Mouse (Mus musculus): ENCODE measurements at regions not wholly inside any gene's neighbourhood (a gene's known extent, or its start where the extent isn't known, plus 50 kb on each side); places are given as distances from the start of the nearest gene placed in this dataset.

DNA sequence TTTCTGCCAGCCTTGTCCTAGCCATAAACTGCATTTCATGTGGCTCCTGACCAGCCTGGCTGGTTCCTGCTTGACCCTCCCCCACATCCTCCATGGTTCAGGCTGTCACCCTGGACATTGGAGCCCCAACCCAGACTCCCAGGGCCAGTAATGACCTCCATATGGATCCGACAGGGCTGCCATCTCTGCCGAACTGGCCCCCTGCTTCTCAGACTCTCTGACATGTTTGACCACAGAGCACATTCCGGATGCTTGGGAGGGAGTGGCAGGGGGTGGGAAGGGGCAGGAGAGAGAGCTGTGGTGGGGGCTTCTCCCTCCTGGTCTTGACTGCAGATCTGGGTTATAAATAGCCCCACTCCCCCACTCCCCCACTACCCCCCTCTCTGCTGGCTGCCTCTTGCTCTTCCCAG, 59.0 kb upstream of the Actrt2 start:
- Histone ChIP-seq H3K27ac (ENCODE audit: insufficient read depth, low read depth, low read length) (no peak overlapping the region), H3K4me1 (ENCODE audit: control insufficient read depth, insufficient read depth, low read length) (no peaks in the 10 kb centered on the region)
- TF ChIP-seq CTCF (IDR thresholded peaks at IDR 0.05; ENCODE audit: low read depth, low read length) (no peak), POLR2A (IDR thresholded peaks at IDR 0.05; ENCODE audit: borderline replicate concordance, low read depth, low read length) (no peak)

DNA sequence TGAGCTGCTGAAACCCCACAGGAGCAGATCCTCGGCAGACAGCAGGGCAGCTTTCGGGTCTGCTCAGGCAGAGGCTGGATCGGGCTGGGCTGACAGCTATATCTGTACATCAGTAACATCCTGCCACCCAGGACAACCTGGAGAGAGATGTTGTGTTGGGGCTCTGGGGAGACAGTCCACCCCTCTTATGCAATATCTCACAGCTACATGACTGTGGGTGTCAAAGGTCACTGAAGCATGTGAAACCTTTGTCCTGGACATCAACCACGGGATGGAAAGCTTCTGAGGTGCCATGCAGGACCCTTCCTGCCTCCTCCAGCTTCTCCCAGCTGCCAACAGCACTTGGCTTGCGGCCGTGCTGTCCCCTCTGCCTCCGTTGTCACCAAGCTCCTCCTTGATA, 60.3 kb upstream of the Actrt2 start:
- Histone ChIP-seq H3K4me1 (ENCODE audit: control insufficient read depth, insufficient read depth, low read length) (no peaks in the 10 kb centered on the region), H3K4me3 (ENCODE audit: insufficient read depth, low read length) (no peak overlapping the region), H3K27ac (ENCODE audit: insufficient read depth, low read depth, low read length) (no peak overlapping the region)
- TF ChIP-seq POLR2A (IDR thresholded peaks at IDR 0.05; ENCODE audit: borderline replicate concordance, low read depth, low read length) (no peak), CTCF (IDR thresholded peaks at IDR 0.05; ENCODE audit: low read depth, low read length) (no peak)

More for the DNA sequence above, 59.0 kb upstream of the Actrt2 start:
- H3K4me3 ChIP-seq (ENCODE audit: insufficient read depth, low read length) = no peak overlapping the region

DNA sequence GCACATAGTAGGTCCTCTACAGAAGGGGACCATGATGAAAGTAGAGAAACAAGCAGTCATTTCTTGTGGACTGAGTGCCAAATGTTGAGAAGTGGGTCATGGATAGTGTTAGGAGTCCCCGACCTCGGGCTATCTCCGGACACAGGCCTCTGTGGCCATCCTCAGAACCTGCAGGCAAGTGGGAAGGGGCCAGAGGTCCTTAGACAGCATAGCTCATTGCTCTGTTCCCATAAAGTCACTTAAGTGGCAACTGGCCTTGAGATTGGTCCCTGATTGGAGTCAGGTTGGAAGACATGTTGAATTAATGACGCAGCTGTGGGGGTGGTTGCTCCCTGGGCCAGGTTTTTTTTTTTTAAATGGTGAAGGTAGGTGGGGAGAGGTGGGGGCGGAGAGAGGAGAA, 63.0 kb upstream of the Actrt2 start:
- Histone ChIP-seq H3K4me1 (ENCODE audit: control insufficient read depth, insufficient read depth, low read length) (no peaks in the 10 kb centered on the region), H3K27ac (ENCODE audit: insufficient read depth, low read depth, low read length) (no peak overlapping the region)
- TF ChIP-seq CTCF (IDR thresholded peaks at IDR 0.05; ENCODE audit: low read depth, low read length) = no peak
- no peak for TF ChIP-seq POLR2A (IDR thresholded peaks at IDR 0.05; ENCODE audit: borderline replicate concordance, low read depth, low read length)

DNA sequence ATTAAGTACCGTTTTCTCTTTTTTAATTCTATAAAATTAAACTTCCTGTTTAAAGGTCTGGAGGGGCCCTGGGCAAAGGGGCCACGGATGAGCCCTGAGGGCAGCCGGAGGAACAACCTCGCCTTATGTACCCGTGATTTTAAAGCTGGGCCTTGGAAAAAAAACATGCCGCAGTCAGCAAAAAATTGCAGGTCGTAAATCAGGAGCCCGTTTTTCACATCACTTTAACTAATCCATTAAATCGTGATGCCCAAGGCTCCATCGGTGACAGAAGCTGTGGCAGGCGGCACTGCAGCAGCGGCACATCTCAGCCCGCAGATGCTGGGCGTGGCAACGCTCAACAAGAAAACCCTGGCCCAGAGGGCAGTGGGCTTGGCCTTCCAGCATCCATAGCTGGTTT, 63.7 kb upstream of the Actrt2 start:
- TF ChIP-seq CTCF (IDR thresholded peaks at IDR 0.05; ENCODE audit: low read depth, low read length) = no peak
- TF ChIP-seq POLR2A (IDR thresholded peaks at IDR 0.05; ENCODE audit: borderline replicate concordance, low read depth, low read length) = no peak
- H3K4me1 ChIP-seq (ENCODE audit: control insufficient read depth, insufficient read depth, low read length) = no peaks in the 10 kb centered on the region
- no peak overlapping the region for H3K4me3 ChIP-seq (ENCODE audit: insufficient read depth, low read length)
- H3K27ac ChIP-seq (ENCODE audit: insufficient read depth, low read depth, low read length) = no peak overlapping the region

More for the DNA sequence above, 63.0 kb upstream of the Actrt2 start:
- no peak overlapping the region for H3K4me3 ChIP-seq (ENCODE audit: insufficient read depth, low read length)

DNA sequence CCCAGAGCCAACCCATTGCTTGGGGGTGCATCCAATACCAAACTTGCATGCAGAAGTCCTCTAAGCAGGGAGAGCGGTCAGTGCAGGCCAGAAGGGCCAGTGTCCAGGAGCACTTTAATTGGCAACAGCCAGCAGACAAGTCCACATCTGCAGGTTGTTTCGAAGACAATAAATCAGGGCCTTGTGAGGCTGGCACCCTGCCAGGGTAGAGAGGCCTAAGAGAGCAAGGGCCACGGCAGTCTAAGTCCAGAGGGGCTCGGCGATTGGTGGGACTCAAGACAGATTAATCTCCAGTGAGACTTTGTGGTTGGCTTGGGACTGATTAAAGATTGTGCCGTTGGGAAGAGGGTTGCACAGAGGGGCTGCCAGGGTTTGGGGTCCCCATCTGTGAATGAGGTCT, 68.4 kb upstream of the Actrt2 start:
- Histone ChIP-seq H3K4me3 (ENCODE audit: insufficient read depth, low read length) (no peak overlapping the region), H3K27ac (ENCODE audit: insufficient read depth, low read depth, low read length) (no peak overlapping the region), H3K4me1 (ENCODE audit: control insufficient read depth, insufficient read depth, low read length) (no peaks in the 10 kb centered on the region)
- TF ChIP-seq POLR2A (IDR thresholded peaks at IDR 0.05; ENCODE audit: borderline replicate concordance, low read depth, low read length) = no peak
- TF ChIP-seq CTCF (IDR thresholded peaks at IDR 0.05; ENCODE audit: low read depth, low read length) = no peak

DNA sequence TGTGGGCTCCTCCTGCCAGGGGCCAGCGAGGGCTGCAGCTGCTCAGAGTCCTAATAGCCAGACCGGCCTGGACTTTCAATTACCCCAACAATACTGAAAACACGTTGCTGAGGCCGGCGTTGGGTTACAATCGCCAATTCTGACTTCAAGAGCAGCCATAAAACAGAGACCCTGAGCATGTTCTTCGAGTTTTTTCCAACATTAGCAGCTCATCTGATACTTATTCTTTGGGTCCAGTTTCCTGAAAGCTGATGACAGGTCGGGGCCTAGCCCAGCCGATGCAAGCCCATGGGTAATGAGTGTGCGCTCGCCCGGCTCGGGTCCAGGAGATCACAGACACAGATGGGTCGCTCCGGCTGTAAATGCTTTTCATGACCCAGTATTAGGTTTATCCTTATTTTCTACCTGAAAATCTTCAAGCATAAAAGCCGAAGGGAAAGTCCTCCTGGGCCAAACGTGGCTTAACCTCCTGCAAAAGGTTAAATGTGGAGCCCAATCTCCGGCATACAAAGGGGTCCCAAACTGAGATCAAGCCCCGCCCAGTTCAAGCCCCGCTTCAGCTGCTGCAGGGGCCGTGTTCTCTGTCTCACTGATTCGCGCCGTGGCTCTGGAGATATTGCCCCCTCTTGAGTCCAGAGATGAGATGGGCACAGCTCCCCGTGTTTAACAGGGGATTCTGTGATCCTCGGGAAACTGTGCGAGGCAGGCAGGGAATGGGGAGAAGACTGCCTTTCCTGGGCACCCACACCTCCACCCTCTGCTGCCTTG, 73.6 kb upstream of the Actrt2 start:
- Histone ChIP-seq H3K4me3 (ENCODE audit: insufficient read depth, low read length) (no peak overlapping the region), H3K4me1 (ENCODE audit: control insufficient read depth, insufficient read depth, low read length) (no peaks in the 10 kb centered on the region), H3K27ac (ENCODE audit: insufficient read depth, low read depth, low read length) (no peak overlapping the region)
- no peak for TF ChIP-seq POLR2A (IDR thresholded peaks at IDR 0.05; ENCODE audit: borderline replicate concordance, low read depth, low read length)
- TF ChIP-seq CTCF (IDR thresholded peaks at IDR 0.05; ENCODE audit: low read depth, low read length) = no peak

DNA sequence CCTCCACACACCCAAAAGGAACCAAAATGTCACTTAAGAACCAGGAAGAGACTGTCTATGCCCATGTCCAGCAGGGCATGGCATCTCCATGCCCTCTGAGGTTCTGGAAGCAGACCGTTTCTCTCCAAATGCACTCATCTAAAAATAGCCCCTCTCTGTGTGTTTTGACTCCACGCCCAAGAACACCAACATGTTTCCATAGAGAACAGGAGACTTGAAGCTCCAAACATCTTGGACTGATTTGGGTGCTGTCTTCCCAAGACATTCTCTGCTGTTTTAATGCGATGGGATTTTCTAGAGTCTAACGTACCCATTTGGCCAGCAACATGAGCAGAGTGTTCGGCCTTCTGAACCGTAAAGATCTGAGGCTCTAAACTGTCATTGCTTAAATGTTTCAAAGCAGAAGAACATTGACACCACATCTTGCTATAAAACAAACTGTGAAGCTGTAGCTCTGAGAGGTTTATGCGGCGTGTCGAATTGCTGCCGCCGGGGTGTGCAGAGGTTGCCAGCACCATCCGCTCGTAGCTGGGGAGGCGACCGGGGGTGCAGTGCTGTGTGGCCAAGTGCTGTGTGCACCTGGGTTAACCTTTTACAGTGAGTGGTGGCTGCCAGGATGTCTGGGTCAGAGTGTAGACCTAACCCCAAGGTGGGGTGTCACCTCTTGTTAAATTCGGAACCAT, 78.8 kb upstream of the Actrt2 start:
- H3K27ac ChIP-seq (ENCODE audit: insufficient read depth, low read depth, low read length) = no peak overlapping the region
- no peak for TF ChIP-seq CTCF (IDR thresholded peaks at IDR 0.05; ENCODE audit: low read depth, low read length)
- TF ChIP-seq POLR2A (IDR thresholded peaks at IDR 0.05; ENCODE audit: borderline replicate concordance, low read depth, low read length) = no peak

DNA sequence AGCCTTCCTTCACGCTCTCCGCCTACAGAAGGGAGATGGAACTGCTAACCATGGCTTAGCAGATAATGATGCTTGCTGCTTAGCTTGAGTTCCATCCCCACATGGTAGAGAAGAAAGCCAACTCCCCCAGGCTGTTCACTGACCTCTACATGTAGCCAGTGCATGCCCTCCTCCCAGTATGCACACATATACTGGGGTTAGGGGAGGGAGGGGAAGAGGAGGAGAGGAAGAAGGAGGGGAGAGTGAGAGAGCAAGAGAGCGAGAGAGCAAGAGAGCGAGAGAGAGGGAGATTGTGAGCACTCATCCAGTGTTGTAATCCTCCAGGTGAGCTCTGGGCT, 79.3 kb upstream of the Actrt2 start:
- Histone ChIP-seq H3K4me3 (ENCODE audit: insufficient read depth, low read length) (no peak overlapping the region), H3K27ac (ENCODE audit: insufficient read depth, low read depth, low read length) (no peak overlapping the region), H3K4me1 (ENCODE audit: control insufficient read depth, insufficient read depth, low read length) (no peaks in the 10 kb centered on the region)
- TF ChIP-seq POLR2A (IDR thresholded peaks at IDR 0.05; ENCODE audit: borderline replicate concordance, low read depth, low read length) (no peak), CTCF (IDR thresholded peaks at IDR 0.05; ENCODE audit: low read depth, low read length) (no peak)

More for the DNA sequence above, 78.8 kb upstream of the Actrt2 start:
- no peaks in the 10 kb centered on the region for H3K4me1 ChIP-seq (ENCODE audit: control insufficient read depth, insufficient read depth, low read length)
- no peak overlapping the region for H3K4me3 ChIP-seq (ENCODE audit: insufficient read depth, low read length)

DNA sequence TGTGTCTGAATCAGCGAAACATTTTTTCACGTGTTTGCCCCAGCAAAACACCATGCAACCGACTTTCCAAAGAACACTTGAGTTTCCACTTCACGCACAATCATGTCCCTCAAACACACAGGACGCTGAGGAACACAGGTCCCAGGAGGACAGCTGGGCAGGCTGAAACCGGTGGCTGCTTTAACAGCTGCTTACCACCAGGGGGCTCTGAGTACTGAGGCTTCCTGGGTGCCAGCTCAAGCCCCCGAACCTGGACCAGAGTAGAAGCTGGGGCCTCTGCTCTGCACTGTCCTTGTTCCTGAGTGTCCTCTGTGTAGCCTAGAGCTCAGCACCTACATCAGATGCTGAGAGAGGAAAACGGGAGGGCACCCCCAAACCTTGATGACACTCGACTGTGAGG, 81.5 kb upstream of the Actrt2 start:
- H3K4me1 ChIP-seq (ENCODE audit: control insufficient read depth, insufficient read depth, low read length) = no peaks in the 10 kb centered on the region
- TF ChIP-seq CTCF (IDR thresholded peaks at IDR 0.05; ENCODE audit: low read depth, low read length) (peak; percentile 52), POLR2A (IDR thresholded peaks at IDR 0.05; ENCODE audit: borderline replicate concordance, low read depth, low read length) (no peak)
- H3K27ac ChIP-seq (ENCODE audit: insufficient read depth, low read depth, low read length) = no peak overlapping the region
- no peak overlapping the region for H3K4me3 ChIP-seq (ENCODE audit: insufficient read depth, low read length)

DNA sequence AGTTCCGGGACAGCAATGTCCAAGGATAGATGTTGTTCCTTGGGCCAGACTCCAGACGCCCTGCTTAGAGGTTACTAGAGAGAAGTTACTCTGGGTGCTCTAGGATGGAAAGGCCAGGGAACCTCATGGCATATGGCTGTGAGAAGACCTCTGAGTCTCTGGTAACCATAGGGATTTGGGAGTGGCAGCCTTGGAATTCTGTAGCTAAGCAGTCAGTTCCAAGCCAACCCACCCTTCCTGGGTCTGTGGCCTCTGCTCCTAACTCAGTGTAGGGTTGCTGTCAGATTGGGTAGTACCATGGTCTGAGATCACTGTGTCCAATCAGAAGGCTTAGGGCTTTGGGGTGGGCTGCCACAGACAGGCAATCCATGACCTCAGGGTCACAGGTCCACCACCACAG, 82.3 kb upstream of the Actrt2 start:
- H3K4me3 ChIP-seq (ENCODE audit: insufficient read depth, low read length) = no peak overlapping the region
- H3K4me1 ChIP-seq (ENCODE audit: control insufficient read depth, insufficient read depth, low read length) = no peaks in the 10 kb centered on the region
- H3K27ac ChIP-seq (ENCODE audit: insufficient read depth, low read depth, low read length) = no peak overlapping the region
- no peak for TF ChIP-seq CTCF (IDR thresholded peaks at IDR 0.05; ENCODE audit: low read depth, low read length)
- no peak for TF ChIP-seq POLR2A (IDR thresholded peaks at IDR 0.05; ENCODE audit: borderline replicate concordance, low read depth, low read length)

Data from bone marrow macrophage, adult 2 months (primary cell).